Comparison of ENCODE assay signal across 10 mouse cellular contexts in genomic region chr5:114680676-114681285, GRCm38 (mm10). TPM values are rescaled to one million over a fixed set of nuclear protein-coding genes. Genes with fewer than 3 reads are reported as not detected.
DNase-seq lines count a peak whose midpoint lies in the region; ATAC-seq and TF ChIP-seq lines count a peak whose summit lies in the region.
"Had no signal": no experiment of that assay in that cellular context is flagged by ENCODE, and none has a peak within 500 bp of the region (broad histone marks: within the 10 kb centered on the region; RNA-seq: fewer than 3 reads in every experiment).

No protein-coding gene starts in this region.

- no peaks in the 10 kb centered on the region for H3K27me3 ChIP-seq in heart, postnatal 0 days (ENCODE audit: control insufficient read depth, insufficient read depth, low read length)
- H3K27me3 ChIP-seq in lung, embryonic 14.5 days (ENCODE audit: insufficient read depth, low read length) = no peaks in the 10 kb centered on the region

- 65% methylated on average over 19 of the region's 19 CpGs for WGBS in heart, postnatal 0 days
- 52% methylated on average over 19 of the region's 19 CpGs for WGBS in lung, embryonic 14.5 days

- H3K9me3 ChIP-seq in heart, postnatal 0 days (replicated peaks; ENCODE audit: control insufficient read depth, low read length) = no peaks in the 10 kb centered on the region
- no peaks in the 10 kb centered on the region for H3K9me3 ChIP-seq in lung, embryonic 14.5 days (ENCODE audit: low read depth, low read length)

- no peak for ATAC-seq in heart, postnatal 0 days (ENCODE audit: insufficient read depth, low read depth)
- ATAC-seq in lung, embryonic 14.5 days (ENCODE audit: insufficient read depth) = no peak

- H3K36me3 ChIP-seq in heart, postnatal 0 days (replicated peaks; ENCODE audit: control insufficient read depth, insufficient read depth, low read length) = peaks cover 7% of the 10 kb centered on the region; the same call in 1 of the 2 replicates
- 0 out of 2 replicates have a peak, but pooled peaks cover 12% of the 10 kb centered on the region for H3K36me3 ChIP-seq in lung, embryonic 14.5 days (ENCODE audit: insufficient read depth)

- no peak overlapping the region for H3K4me2 ChIP-seq in heart, postnatal 0 days (ENCODE audit: low read depth, low read length)
- H3K4me2 ChIP-seq in lung, embryonic 14.5 days = no peak overlapping the region

- intact Hi-C loops in left cerebral cortex, postnatal 10 days (cut with DNase I) = no loop called here

- TF ChIP-seq EP300 in heart, postnatal 0 days (IDR thresholded peaks at IDR 0.05; ENCODE audit: low read depth) = no peak

- peak; percentile 18 for DNase-seq in heart, postnatal 0 days (ENCODE audit: low spot score)
- DNase-seq in heart, postnatal 4 days = no peak
- DNase-seq in spleen, postnatal 36 days (ENCODE audit: low spot score in 2 of 2) = peak; percentile 30 to 34
- no peak for DNase-seq in spleen, postnatal 14 days (ENCODE audit: low spot score in 2 of 2)
- DNase-seq in lung, embryonic 14.5 days = peak; percentile 33
- DNase-seq in thymus, postnatal 4 days = peak; percentile 63
- DNase-seq in left cerebral cortex, postnatal 10 days (ENCODE audit: extremely low spot score in 1 of 2, low spot score in 2 of 2) = no peak
- no peak for DNase-seq in cerebellum, adult 18-20 months
- DNase-seq: layer of hippocampus, adult 9-11 months had no signal

- no peaks in the 10 kb centered on the region for H3K4me1 ChIP-seq in heart, postnatal 0 days (ENCODE audit: control insufficient read depth, insufficient read depth)
- H3K4me1 ChIP-seq in lung, embryonic 14.5 days (ENCODE audit: insufficient read depth) = peaks cover 3% of the 10 kb centered on the region; the same call in 1 of the 2 replicates

- H3K9ac ChIP-seq in heart, postnatal 0 days (replicated peaks; ENCODE audit: low read depth, low read length) = no peak overlapping the region
- H3K9ac ChIP-seq in lung, embryonic 14.5 days = no peak overlapping the region

- H3K27ac ChIP-seq in heart, postnatal 0 days (ENCODE audit: low read depth) = no peak overlapping the region; the same call in 1 of the 2 replicates
- peak overlapping the region; percentile 15; the same call in 1 of the 2 replicates for H3K27ac ChIP-seq in lung, embryonic 14.5 days (ENCODE audit: low read depth)

- TF ChIP-seq CTCF in heart, postnatal 0 days (IDR thresholded peaks at IDR 0.05; ENCODE audit: low read depth) = no peak
- TF ChIP-seq CTCF in lung, embryonic 14.5 days (IDR thresholded peaks at IDR 0.05; ENCODE audit: low read depth) = no peak

- no peak overlapping the region for H3K4me3 ChIP-seq in heart, postnatal 0 days (ENCODE audit: low read depth, low read length)
- H3K4me3 ChIP-seq in lung, embryonic 14.5 days (ENCODE audit: low read depth, low read length) = no peak overlapping the region
- H3K4me3 ChIP-seq: myocyte had no signal

RNA-seq across cellular contexts. Expression of gene Gltp, which starts 10.0 kb away (rescaled TPM):
- total RNA-seq in heart, postnatal 0 days (2014; rRNA removed; ENCODE audit: low replicate concordance) = 26.2 and 45.3 TPM in 2 replicates
- polyA plus RNA-seq in heart, postnatal 0 days (2015; fragmentation: Nextera tagmentation; extraction: Ambion mirVana) = 32.0 TPM in 2 replicates
- 10 to 100 TPM; 24.4 to 26.8 TPM for total RNA-seq in heart, postnatal 4 days (2021)
- polyA plus RNA-seq in lung, embryonic 14.5 days (2014; fragmentation: Nextera tagmentation; extraction: Ambion mirVana) = 71.1 and 74.8 TPM in 2 replicates
- total RNA-seq in left cerebral cortex, postnatal 10 days (2021) = 10 to 100 TPM; 20.5 to 23.2 TPM

RNA-seq across cellular contexts. Expression of gene Trpv4, which starts 22.6 kb away (rescaled TPM):
- 2.3 and 3.4 TPM in 2 replicates for total RNA-seq in heart, postnatal 0 days (2014; rRNA removed; ENCODE audit: low replicate concordance)
- 0.87 and 0.93 TPM in 2 replicates for polyA plus RNA-seq in heart, postnatal 0 days (2015; fragmentation: Nextera tagmentation; extraction: Ambion mirVana)
- total RNA-seq in heart, postnatal 4 days (2021) = 1 to 10 TPM; 2.8 to 3.1 TPM
- 1.0 and 1.6 TPM in 2 replicates for polyA plus RNA-seq in lung, embryonic 14.5 days (2014; fragmentation: Nextera tagmentation; extraction: Ambion mirVana)
- under 1 TPM; 0.64 to 0.79 TPM for total RNA-seq in left cerebral cortex, postnatal 10 days (2021)

RNA-seq across cellular contexts. Expression of gene Tchp, which starts 26.8 kb away (rescaled TPM):
- 0.50 and 1.6 TPM in 2 replicates for total RNA-seq in heart, postnatal 0 days (2014; rRNA removed; ENCODE audit: low replicate concordance)
- 4.4 and 5.8 TPM in 2 replicates for polyA plus RNA-seq in heart, postnatal 0 days (2015; fragmentation: Nextera tagmentation; extraction: Ambion mirVana)
- total RNA-seq in heart, postnatal 4 days (2021) = 1 to 10 TPM; 5.3 to 6.8 TPM
- 13.1 and 14.8 TPM in 2 replicates for polyA plus RNA-seq in lung, embryonic 14.5 days (2014; fragmentation: Nextera tagmentation; extraction: Ambion mirVana)
- total RNA-seq in left cerebral cortex, postnatal 10 days (2021) = 10 to 100 TPM; 13.0 to 15.4 TPM

Comparison
In these comparisons a context has a peak if more than half of its experiments do, and no peak if none do; other contexts are left out.
1. DNase-seq: peak in heart, postnatal 0 days (single experiment), spleen, postnatal 36 days (2 of 2), lung, embryonic 14.5 days (single experiment) and thymus, postnatal 4 days (single experiment); none in heart, postnatal 4 days (single experiment), spleen, postnatal 14 days (0 of 2), left cerebral cortex, postnatal 10 days (0 of 2) and cerebellum, adult 18-20 months (0 of 2).